Mouse (Mus musculus) CH12.LX (cell line): ENCODE measurements around the gene Tmc5. TPM values are rescaled to one million over a fixed set of nuclear protein-coding genes. Genes with fewer than 3 reads are reported as not detected.

ENCODE experiments used
- DNase-seq: peaks from one replicate; pipeline ENCODE4 v3.0.0-alpha.2; 2013; ENCODE audit errors: extremely low read depth
- H3K27ac ChIP-seq: 2 replicates; pipeline ENCODE4 v1.5.1; 2012; ENCODE audit warnings: low read depth, mild to moderate bottlenecking, control low read depth, moderate library complexity; ENCODE audit not compliant: insufficient read depth
- H3K27me3 ChIP-seq: replicated peaks from 2 replicates; pipeline ENCODE3; 2012; ENCODE audit warnings: inconsistent platforms
- H3K36me3 ChIP-seq, 2 experiments: replicated peaks in 1 of 2; 2 replicates each; pipeline versions ENCODE3 to v1.6.1; 2012; ENCODE audit warnings: inconsistent platforms in 1 of 2, low read length in 1 of 2, mild to moderate bottlenecking in 1 of 2, mixed read lengths in 1 of 2, moderate library complexity in 1 of 2; ENCODE audit not compliant: control insufficient read depth in 1 of 2, insufficient read depth in 1 of 2
- H3K4me1 ChIP-seq, 2 experiments: 2 replicates each; pipeline ENCODE4 v1.6.1; 2012; ENCODE audit warnings: inconsistent platforms in 1 of 2, moderate library complexity in 1 of 2; ENCODE audit not compliant: insufficient read depth in 2 of 2, control insufficient read depth in 1 of 2
- H3K4me2 ChIP-seq: 2 replicates; pipeline ENCODE4 v1.6.1; 2012; ENCODE audit warnings: low read depth, mild to moderate bottlenecking, control low read depth; ENCODE audit not compliant: poor library complexity, insufficient read depth, severe bottlenecking
- H3K4me3 ChIP-seq, 3 experiments: fragments of 150-350 bp in 1 of 3; sonication (generic) in 1 of 3; replicated peaks in 1 of 3; 2 replicates each; pipeline versions ENCODE3 to v1.5.1; 2011 to 2012; ENCODE audit warnings: low read depth in 2 of 3, low read length in 2 of 3, mild to moderate bottlenecking in 2 of 3, moderate library complexity in 2 of 3, control low read depth in 1 of 3, improper control_type of control experiment in 1 of 3, inconsistent platforms in 1 of 3, mixed read lengths in 1 of 3; ENCODE audit not compliant: poor library complexity in 1 of 3
- H3K79me2 ChIP-seq: replicated peaks from 2 replicates; pipeline ENCODE4 v1.6.1; 2012; ENCODE audit warnings: mild to moderate bottlenecking, moderate library complexity; ENCODE audit not compliant: control insufficient read depth, poor library complexity, insufficient read depth, severe bottlenecking; ENCODE audit errors: extremely low read depth
- H3K9ac ChIP-seq: 2 replicates; pipeline ENCODE4 v1.6.1; 2012; ENCODE audit warnings: low read depth, mild to moderate bottlenecking, control low read depth, moderate library complexity; ENCODE audit not compliant: insufficient read depth
- H3K9me3 ChIP-seq: replicated peaks from 2 replicates; pipeline ENCODE3; 2012; ENCODE audit warnings: low read length, inconsistent platforms, mixed read lengths
- BHLHE40 ChIP-seq: IDR thresholded peaks from 2 replicates; pipeline ENCODE4 v1.6.1; 2011; ENCODE audit warnings: mild to moderate bottlenecking, low read depth, low read length, improper control_type of control experiment
- CTCF ChIP-seq, 2 experiments: IDR thresholded peaks in 1 of 2; conservative IDR thresholded peaks in 1 of 2; 2 replicates each; pipeline ENCODE4 v1.5.1; 2011 to 2012; ENCODE audit warnings: low read depth in 2 of 2, low read length in 2 of 2, improper control_type of control experiment in 1 of 2, inconsistent platforms in 1 of 2, mild to moderate bottlenecking in 1 of 2, moderate library complexity in 1 of 2
- ELF1 ChIP-seq: IDR thresholded peaks from 2 replicates; pipeline ENCODE4 v1.6.1; 2014; ENCODE audit warnings: low read depth, mild to moderate bottlenecking, inconsistent platforms, low read length, improper control_type of control experiment
- EP300 ChIP-seq: IDR thresholded peaks from 2 replicates; pipeline ENCODE4 v1.6.1; 2011; ENCODE audit warnings: low read length, improper control_type of control experiment
- ETS1 ChIP-seq: conservative IDR thresholded peaks from 2 replicates; pipeline ENCODE4 v1.6.1; 2012; ENCODE audit warnings: low read depth, mild to moderate bottlenecking, inconsistent platforms, low read length, improper control_type of control experiment, moderate library complexity
- GABPA ChIP-seq: IDR thresholded peaks from 2 replicates; pipeline ENCODE4 v1.6.1; 2012; ENCODE audit warnings: low read depth, low read length, improper control_type of control experiment, inconsistent platforms; ENCODE audit not compliant: insufficient replicate concordance
- HCFC1 ChIP-seq: IDR thresholded peaks from 2 replicates; pipeline ENCODE4 v1.6.1; 2012; ENCODE audit warnings: low read depth, mild to moderate bottlenecking, inconsistent platforms, low read length, improper control_type of control experiment
- JUND ChIP-seq: conservative IDR thresholded peaks from 2 replicates; pipeline ENCODE4 v1.6.1; 2011; ENCODE audit warnings: low read depth, low read length, improper control_type of control experiment
- KAT2A ChIP-seq: IDR thresholded peaks from 2 replicates; pipeline ENCODE4 v1.6.1; 2012; ENCODE audit warnings: low read length, improper control_type of control experiment, inconsistent platforms; ENCODE audit not compliant: insufficient replicate concordance
- MAFK ChIP-seq: IDR thresholded peaks from 2 replicates; pipeline ENCODE4 v1.6.1; 2011; ENCODE audit warnings: low read length, improper control_type of control experiment; ENCODE audit not compliant: insufficient replicate concordance
- MAX ChIP-seq: IDR thresholded peaks from 2 replicates; pipeline ENCODE4 v1.6.1; 2011; ENCODE audit warnings: low read length, improper control_type of control experiment
- MAZ ChIP-seq: IDR thresholded peaks from 2 replicates; pipeline ENCODE4 v1.6.1; 2012; ENCODE audit warnings: low read depth, mild to moderate bottlenecking, inconsistent platforms, low read length, improper control_type of control experiment, moderate library complexity
- MXI1 ChIP-seq: IDR thresholded peaks from 2 replicates; pipeline ENCODE4 v1.6.1; 2011; ENCODE audit warnings: mild to moderate bottlenecking, low read depth, low read length, improper control_type of control experiment
- MYC ChIP-seq: IDR thresholded peaks from 2 replicates; pipeline ENCODE4 v1.6.1; 2011; ENCODE audit warnings: low read depth, mild to moderate bottlenecking, improper control_type of control experiment, low read length
- NELFE ChIP-seq: IDR thresholded peaks from 2 replicates; pipeline ENCODE4 v1.6.1; 2011; ENCODE audit warnings: low read depth, low read length, improper control_type of control experiment
- PAX5 ChIP-seq: IDR thresholded peaks from 2 replicates; pipeline ENCODE4 v1.6.1; 2012; ENCODE audit warnings: low read length, inconsistent platforms, mixed read lengths
- POLR2AphosphoS2 ChIP-seq: IDR thresholded peaks from 2 replicates; pipeline ENCODE4 v1.6.1; 2011; ENCODE audit warnings: low read depth, low read length, improper control_type of control experiment
- RAD21 ChIP-seq: IDR thresholded peaks from 2 replicates; pipeline ENCODE4 v1.6.1; 2011; ENCODE audit warnings: low read depth, mild to moderate bottlenecking, low read length, improper control_type of control experiment, moderate library complexity
- SIN3A ChIP-seq: IDR thresholded peaks from 2 replicates; pipeline ENCODE4 v1.6.1; 2012; ENCODE audit warnings: low read length, improper control_type of control experiment, inconsistent platforms
- TBP ChIP-seq: conservative IDR thresholded peaks from 2 replicates; pipeline ENCODE4 v1.6.1; 2011; ENCODE audit warnings: low read depth, low read length, improper control_type of control experiment
- TCF12 ChIP-seq: IDR thresholded peaks from 2 replicates; pipeline ENCODE4 v1.6.1; 2014; ENCODE audit warnings: low read depth, mild to moderate bottlenecking, inconsistent platforms, low read length, improper control_type of control experiment
- UBTF ChIP-seq: IDR thresholded peaks from 2 replicates; pipeline ENCODE4 v1.6.1; 2012; ENCODE audit warnings: low read depth, mild to moderate bottlenecking, inconsistent platforms, low read length, improper control_type of control experiment, moderate library complexity
- USF2 ChIP-seq: conservative IDR thresholded peaks from 2 replicates; pipeline ENCODE4 v1.6.1; 2011; ENCODE audit warnings: low read depth, low read length, improper control_type of control experiment
- ZMIZ1 ChIP-seq: IDR thresholded peaks from 2 replicates; pipeline ENCODE4 v1.6.1; 2012; ENCODE audit warnings: low read depth, mild to moderate bottlenecking, inconsistent platforms, low read length, improper control_type of control experiment
- dilution Hi-C: fragments of 300-500 bp; cut with MboI; formaldehyde crosslinking; loops from 2 replicates; pipeline ENCODE4 v1.14.3; 2020; ENCODE audit warnings: low sequenced_read_pairs; ENCODE audit not compliant: extremely low pct_unique_long_range_greater_than_20kb, extremely low pct_ligation_motif_present
- in situ Hi-C: fragments of 300-500 bp; cut with MboI; formaldehyde crosslinking; loops from 3 replicates; pipeline ENCODE4 v1.14.3; 2019; ENCODE audit warnings: low sequenced_read_pairs, low pct_ligation_motif_present, low pct_unique_long_range_greater_than_20kb, mixed read lengths
- polyA plus RNA-seq: library from polyadenylated mRNA; unstranded; fragments of >175 nt; gene quantifications from 2 replicates; pipeline ENCODE4 v1.2.1, GENCODE M21; 2012; ENCODE audit warnings: low read depth; ENCODE audit not compliant: insufficient read length
- total RNA-seq, 2 experiments: library from RNA; depleted of rRNA; stranded (reverse); fragments of 300-350 nt in 1 of 2; fragments of >200 nt in 1 of 2; gene quantifications; 2 replicates each; pipeline ENCODE4 v1.2.3; 2012 to 2014

Gene Tmc5
- total and polyA plus RNA-seq, 3 experiments: not detected

DNA sequence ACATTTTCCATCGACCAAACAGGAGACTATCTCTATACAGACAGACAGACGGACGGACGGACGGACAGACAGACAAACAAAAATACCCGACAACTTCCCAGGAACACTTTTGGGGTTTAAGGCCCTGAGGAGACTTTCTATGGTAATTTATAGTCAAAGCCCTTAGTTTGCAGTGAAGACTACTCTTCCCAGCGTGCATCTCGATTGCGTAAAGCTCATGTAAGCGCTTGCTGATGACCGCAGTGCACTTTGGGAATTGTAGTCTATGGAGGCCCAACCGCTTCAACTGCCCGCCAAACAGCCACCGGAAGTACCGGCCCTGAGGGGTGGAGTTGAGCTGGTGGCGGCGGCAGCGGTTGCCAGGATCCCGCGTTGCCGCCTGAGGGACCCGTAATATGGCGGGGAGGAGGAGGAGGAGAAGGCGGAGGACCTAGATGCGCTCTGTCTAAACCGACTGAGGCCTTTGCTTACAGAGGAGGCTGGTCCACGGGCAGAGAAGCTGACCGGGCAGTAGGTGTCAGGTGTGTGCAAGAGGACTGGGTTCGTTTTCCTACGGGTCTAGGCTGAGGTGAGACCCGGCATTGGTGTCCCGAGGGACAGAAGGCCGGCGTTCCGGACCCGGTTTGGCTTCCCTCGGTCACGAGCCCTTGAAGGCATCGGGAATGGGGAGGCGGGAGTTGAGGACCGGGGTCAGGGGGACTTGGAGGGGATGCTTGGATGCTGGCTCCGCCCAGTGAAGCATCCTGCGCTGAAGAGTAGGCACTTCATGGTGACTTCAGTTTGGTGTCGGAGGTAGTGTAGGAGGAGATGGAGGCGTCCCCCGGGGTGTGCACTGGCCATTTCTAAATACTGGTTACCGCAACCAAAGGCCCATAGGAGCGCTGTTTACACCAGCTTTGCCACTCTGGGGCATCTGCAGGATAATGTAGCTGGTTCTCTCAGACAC, 115.4 kb downstream of the Tmc5 start, which contains the start of gene Ccp110 (continued):
- peak; percentile 89 for TF ChIP-seq ELF1
- TF ChIP-seq CTCF (conservative IDR thresholded peaks at IDR 0.05 in 1 of 2, IDR thresholded peaks at IDR 0.05 in 1 of 2; ENCODE audit: low read depth in 2 of 2, low read length in 2 of 2): peak in 1 of 2 experiments; percentile 17; a peak in 2 of 4 replicates
- TF ChIP-seq ETS1: no peak
- TF ChIP-seq TBP: 0 out of 2 replicates have a peak, but pooled peaks have one; percentile 19
- no peak for TF ChIP-seq PAX5
- TF ChIP-seq BHLHE40: no peak
- TF ChIP-seq MAX: peak; percentile 53
- TF ChIP-seq UBTF: no peak
- 0 out of 2 replicates have a peak, but pooled peaks have one; percentile 17 for TF ChIP-seq TCF12
- peak; percentile 64 for TF ChIP-seq MYC
- TF ChIP-seq RAD21: no peak
- no peak for TF ChIP-seq USF2
- peak; percentile 81; the same call in 1 of the 2 replicates for TF ChIP-seq MXI1
- no peak for TF ChIP-seq EP300
- TF ChIP-seq JUND: no peak
- TF ChIP-seq HCFC1: peak; percentile 100
- no peak for TF ChIP-seq MAFK
- peak; percentile 58; the same call in 1 of the 2 replicates for TF ChIP-seq NELFE
- peak; percentile 88; the same call in 1 of the 2 replicates for TF ChIP-seq GABPA
- peak; percentile 58; the same call in 1 of the 2 replicates for TF ChIP-seq MAZ
- no peak for TF ChIP-seq POLR2AphosphoS2
- peak; percentile 99 for TF ChIP-seq KAT2A
- peak; percentile 71; the same call in 1 of the 2 replicates for TF ChIP-seq ZMIZ1

DNA sequence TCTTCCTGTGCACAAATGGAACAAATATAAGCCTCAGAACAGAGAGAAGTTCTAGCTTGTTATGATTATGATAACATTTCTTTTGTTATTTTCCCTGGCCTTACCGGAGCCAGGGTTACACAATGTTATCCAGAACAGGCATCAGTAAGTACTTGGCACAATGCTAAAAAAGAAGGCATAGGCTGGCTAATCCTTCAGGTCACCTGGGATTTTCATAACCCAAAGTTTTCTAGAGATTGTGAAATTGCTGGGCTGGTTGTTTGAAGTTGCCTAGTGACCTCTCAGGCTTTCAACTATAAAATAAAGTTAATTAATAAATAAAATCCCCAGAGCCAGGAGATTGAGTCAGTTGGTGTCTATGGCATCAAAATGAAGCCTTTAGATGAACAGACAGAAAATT, 117.8 kb downstream of the Tmc5 start:
- DNase-seq: no peak
- Histone ChIP-seq H3K36me3 (peaks cover 24 to 37% of the 10 kb centered on the region in 2 experiments), H3K79me2 (peaks cover 2% of the 10 kb centered on the region; the same call in 1 of the 2 replicates), H3K4me2 (no peak overlapping the region), H3K27me3 (no peaks in the 10 kb centered on the region), H3K4me1 (peaks cover 7 to 18% of the 10 kb centered on the region in 2 experiments; a peak in 3 of 4 replicates), H3K4me3 (no peak overlapping the region), H3K27ac (no peak overlapping the region), H3K9ac (no peak overlapping the region), H3K9me3 (no peaks in the 10 kb centered on the region)
- no peak for TF ChIP-seq SIN3A
- TF ChIP-seq NELFE: no peak
- in situ Hi-C loops: no loop called here
- dilution Hi-C loops: no loop called here
